Mouse (Mus musculus): Measurements from ENCODE around the gene Grin2c.

Grin2c gene

DNA sequence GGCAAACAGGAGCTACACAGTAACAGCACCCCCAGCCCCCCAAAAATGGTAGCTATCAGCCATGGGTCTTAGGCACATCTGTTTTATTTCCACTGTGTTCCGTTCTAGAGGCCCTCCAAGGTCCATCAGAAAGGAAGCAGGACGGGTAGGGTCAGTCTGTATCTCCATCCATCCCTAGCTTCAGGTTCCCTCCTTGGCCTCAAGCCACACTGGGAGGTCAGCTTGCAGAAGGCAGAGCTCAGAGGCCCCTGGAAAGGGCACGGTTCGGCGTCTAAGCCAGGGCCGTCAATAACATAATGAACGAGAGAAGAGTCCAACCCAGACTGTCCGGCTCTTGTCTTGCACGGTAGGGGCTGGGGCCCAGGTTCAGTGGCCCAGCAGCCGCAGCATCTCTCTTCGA, 915 bp upstream of the Grin2c start:
- in situ Hi-C loops (cut with MboI; ENCODE audit: unreplicated experiment in 2 of 2), result loop anchor here (5.0 to 25.0 kb wide), 3 partner anchors 36 to 106 kb away; partner anchors contain the start of gene Slc9a3r1 (in 1 of the 2)

DNA sequence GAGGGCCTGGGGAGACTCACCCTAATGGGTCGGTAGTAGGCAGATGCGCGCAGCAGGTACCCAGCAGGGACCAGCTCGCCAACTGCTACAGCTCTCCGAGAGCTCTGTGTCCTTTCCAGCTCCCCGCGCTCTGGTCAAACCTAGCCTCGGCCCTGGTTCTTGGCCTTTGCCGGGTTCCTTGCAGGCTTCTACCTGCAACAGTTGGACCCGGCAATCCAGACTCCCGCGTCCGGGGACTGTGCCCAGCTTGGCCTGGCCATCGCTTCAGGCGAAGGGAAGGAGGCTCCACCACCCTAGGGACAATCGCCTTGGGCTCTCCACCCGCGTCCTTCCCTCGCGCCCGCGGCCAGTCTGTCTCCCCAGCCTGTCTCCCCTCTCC, 654 bp downstream of the Grin2c start:
- in situ Hi-C loops (cut with MboI; ENCODE audit: unreplicated experiment in 2 of 2), result loop anchor here (5.0 to 25.0 kb wide), 3 partner anchors 34 to 104 kb away; partner anchors contain the start of gene Slc9a3r1 (in 1 of the 2)

DNA sequence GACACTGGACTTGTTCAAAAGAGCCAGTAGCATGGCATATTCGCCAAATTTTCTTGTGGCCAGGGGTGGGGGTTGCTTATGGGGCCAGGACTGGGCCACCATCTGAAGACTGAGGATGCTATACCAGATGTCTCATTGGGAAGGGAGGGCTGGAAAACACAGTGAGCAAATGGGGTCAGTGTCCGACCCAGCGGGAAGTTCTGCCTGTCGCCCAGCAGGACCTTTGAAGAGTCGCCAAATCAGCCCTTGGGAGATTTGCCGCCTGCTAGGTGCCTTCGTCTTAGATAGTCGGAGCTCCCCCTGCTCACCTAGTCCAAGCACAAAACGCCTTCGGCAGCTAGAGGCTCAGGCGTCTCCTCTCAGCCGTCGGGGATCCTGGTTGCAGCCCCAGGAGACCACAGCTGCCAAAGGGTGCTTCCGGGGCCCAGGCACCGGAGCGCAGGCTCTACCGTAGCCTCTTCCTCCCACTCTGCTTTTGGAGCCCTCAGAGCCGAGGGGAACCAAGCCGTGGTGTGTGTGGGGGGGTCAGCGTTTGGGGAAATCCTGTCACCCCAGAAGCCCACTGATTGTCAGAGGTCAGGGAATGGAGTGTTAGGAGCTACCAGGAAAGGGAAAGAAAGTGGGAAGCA, 1.2 kb downstream of the Grin2c start:
- in situ Hi-C loops (cut with MboI; ENCODE audit: unreplicated experiment in 2 of 2), result loop anchor here (5.0 to 25.0 kb wide), 3 partner anchors 34 to 104 kb away; partner anchors contain the start of gene Slc9a3r1 (in 1 of the 2)

DNA sequence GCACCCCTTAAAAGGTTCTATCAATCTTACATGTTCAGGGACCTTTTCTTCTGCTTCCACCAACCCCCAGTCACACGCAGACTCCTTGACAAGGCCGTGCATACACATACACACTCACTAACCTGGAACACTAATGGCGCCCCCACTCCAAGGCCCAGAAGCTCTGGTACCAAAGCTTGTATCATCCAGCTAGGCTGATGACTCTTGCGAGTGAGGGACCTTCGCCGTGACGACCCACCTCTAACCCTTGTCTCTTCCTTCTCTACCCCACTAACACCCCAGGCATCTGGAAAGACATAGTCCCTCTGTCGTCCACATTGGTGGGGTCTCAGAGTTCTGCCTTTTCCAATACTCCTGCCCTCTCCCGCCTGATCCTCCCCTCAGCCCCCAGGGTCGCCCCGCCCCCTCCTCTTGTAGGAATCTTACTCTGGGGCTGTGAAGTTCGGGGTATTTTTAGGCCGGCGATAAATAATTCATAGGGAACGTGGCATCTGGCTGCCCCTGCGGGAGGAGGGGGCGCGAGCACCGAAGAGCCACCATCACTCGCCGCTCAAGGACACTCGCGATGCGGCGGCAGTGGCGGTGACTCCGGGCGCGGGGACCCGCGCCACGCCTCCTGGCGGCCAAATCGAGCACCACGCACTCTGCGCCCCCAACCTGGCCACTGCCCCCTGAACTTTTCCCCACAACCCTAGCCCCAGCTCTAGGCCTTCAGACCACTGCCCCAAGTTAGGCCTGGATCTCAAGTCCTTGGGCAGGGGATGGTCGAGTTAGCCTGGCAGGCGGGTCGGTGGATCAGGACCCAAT, 2.0 kb downstream of the Grin2c start:
- in situ Hi-C loops (cut with MboI; ENCODE audit: unreplicated experiment in 2 of 2), result loop anchor here (5.0 to 25.0 kb wide), 3 partner anchors 33 to 103 kb away; partner anchors contain the start of gene Slc9a3r1 (in 1 of the 2)

DNA sequence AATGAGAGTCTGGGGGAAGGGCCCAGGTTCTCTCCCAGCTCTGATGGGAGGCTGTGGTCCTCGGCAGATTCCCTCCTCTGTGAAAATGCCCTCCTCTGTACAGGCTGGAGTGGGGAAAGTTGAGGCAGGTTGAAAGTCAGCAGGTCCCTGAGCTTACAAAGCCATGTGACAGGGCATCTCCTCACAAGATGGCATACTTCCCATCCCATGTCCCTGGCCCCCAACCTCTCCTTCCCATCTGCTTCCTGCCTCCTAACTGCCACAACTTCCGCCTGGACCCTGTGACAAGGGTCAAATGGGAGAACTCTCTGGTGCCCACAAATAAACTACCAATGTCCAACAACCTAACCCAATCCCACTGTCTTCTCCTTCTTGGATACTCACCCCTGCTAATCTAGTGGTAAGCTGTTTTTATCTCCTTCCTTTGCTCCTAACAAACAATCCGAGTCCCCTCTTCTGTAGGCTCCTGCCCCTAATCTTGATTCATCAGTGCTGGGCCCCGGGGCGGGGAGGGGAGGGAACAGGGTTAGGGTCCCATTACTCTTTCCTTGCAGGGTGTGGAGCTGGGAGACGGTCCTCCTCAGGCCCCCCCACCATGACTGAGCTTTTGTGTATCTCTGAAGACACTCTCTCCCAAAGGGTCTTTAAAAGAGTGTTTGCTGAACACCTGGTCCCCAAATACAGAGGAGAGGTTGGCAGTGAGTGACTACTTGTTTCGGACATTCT, 2.7 kb downstream of the Grin2c start:
- in situ Hi-C loops (cut with MboI; ENCODE audit: unreplicated experiment in 2 of 2), result loop anchor here in 1 of 2 experiments (25.0 kb wide), 1 partner anchor 102 kb away; the partner anchor contains the start of gene Slc9a3r1

- in situ Hi-C loops (cut with MboI; ENCODE audit: unreplicated experiment in 2 of 2), result loop anchor here in 1 of 2 experiments (25.0 kb wide), 1 partner anchor 101 kb away; the partner anchor contains the start of gene Slc9a3r1
Measured at GRCm38 (mm10) chr11:115262954-115263353, 4.1 kb downstream of the Grin2c start.

DNA sequence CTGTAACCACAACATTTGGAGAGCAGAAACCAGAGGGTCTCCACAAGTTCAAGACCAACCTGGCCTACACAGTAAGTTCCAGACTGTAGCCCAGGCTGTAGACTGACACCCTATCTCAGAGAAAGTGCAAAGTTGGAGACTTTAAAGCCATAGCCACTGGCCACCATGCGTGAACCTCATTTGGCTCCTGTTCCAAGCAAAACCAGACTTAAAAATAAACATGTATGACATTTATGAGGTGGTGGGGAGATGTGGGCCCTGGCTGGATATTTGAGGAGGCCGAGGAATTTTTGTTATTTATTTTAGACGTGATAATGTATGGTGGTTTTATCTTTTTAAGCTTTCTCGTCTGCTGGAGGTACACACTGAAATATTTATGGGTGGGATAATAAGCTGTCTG, 7.9 kb downstream of the Grin2c start:
- in situ Hi-C loops (cut with MboI; ENCODE audit: unreplicated experiment in 2 of 2), result loop anchor here in 1 of 2 experiments (25.0 kb wide), 1 partner anchor 97 kb away; the partner anchor contains the start of gene Slc9a3r1

DNA sequence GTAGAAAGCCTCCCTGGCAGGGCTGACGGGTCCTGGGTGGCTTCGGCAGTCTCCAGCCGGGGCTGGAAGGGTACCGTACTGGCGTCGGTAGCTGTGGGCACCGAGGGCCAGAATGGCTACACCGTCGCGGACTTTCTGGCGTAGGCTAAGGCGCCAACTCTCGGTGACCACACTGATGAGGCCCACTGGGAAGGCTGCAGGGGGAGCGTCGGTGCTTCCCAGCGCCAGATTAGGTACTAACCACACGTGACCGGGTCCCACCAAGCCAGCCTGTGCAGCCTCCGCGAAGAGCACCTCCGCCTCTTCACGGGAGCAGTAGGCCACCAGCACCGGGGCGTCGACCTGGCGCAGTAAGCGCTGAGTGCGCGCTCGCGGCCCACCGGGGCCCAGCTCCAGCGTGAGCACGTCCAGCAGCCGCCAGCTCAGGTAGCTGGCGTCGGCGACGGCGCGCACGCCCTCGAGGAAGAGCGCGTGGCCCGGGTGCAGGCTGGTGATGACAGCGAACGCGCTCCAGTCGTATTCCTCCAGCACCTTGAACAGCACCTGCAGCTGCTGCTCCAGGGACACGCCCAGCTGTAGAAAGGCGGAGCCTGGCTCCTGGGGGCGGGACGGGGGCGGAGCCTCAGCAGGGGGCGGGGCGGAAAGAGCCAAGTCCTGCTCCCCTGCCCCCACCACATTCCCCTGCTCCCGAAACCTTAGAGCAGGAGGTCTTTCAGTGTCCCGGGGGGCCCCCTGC, 9.1 kb downstream of the Grin2c start:
- in situ Hi-C loops (cut with MboI; ENCODE audit: unreplicated experiment in 2 of 2), result loop anchor here in 1 of 2 experiments (25.0 kb wide), 1 partner anchor 96 kb away; the partner anchor contains the start of gene Slc9a3r1

DNA sequence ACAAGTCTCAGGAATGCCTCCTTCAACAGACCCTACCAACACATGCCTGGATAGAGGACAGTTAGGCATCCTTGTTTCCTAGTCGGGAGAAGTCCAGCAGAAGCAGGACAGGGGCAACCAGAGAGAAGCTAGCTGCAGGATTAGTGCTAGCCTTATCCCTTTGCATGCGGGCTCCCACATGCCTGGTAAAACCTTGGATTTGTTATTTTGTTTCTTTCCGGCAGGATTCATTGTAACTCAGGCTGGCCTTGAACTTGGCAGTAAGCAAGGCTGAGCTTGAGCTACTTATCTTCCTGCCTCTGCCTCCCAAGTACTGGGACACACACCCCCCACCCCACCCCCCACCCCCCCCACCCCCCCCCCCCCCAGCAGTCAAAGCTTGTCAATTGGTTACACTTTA, 15.8 kb downstream of the Grin2c start:
- in situ Hi-C loops (cut with MboI; ENCODE audit: unreplicated experiment in 2 of 2), result loop anchor here in 1 of 2 experiments (25.0 kb wide), 1 partner anchor 89 kb away; the partner anchor contains the start of gene Slc9a3r1

- in situ Hi-C loops (cut with MboI; ENCODE audit: unreplicated experiment in 2 of 2), result loop anchor here in 1 of 2 experiments (25.0 kb wide), 1 partner anchor 88 kb away; the partner anchor contains the start of gene Slc9a3r1
Measured at GRCm38 (mm10) chr11:115250405-115251090, 16.5 kb downstream of the Grin2c start.

DNA sequence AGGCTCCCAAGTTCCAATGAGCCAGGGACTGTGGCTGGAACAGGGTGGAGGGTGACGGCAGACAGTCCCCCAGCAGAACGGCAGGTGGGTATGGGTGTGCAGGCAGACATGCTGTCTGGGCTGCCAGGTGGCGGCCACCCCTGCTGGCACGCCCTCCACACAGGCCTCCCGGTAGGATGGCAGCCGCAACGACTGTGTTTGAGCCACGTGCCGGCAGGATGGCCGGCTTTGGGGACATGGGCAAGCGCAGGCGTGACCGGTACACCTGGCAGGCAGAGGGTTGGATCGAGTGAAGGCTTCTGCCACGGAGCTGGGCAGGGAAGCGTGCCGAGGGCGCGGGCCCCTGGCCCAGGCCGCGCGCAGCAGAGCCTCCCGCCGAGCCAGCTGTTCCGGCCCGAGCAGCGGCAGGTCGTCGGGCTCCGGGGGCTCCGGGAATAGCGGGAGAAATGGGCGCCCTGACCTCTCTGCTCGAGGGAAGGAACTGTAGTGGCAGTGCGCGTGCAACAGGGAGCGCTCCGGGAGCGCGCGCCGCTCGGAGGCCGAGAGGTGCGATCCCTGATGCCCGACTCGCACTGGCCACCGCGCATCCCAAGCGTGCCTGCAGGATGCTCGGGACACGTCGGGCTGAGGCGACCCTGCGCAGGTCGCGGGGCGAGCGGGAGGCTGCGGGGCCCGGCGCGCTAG, 17.2 kb downstream of the Grin2c start:
- in situ Hi-C loops (cut with MboI; ENCODE audit: unreplicated experiment in 2 of 2), result loop anchor here in 1 of 2 experiments (25.0 kb wide), 1 partner anchor 88 kb away; the partner anchor contains the start of gene Slc9a3r1

GRCm38 (mm10) chr11:115247945-115248344, 19.1 kb downstream of the Grin2c start:
- in situ Hi-C loops (cut with MboI; ENCODE audit: unreplicated experiment in 2 of 2), result no loop called here

GRCm38 (mm10) chr11:115247240-115247639, 19.8 kb downstream of the Grin2c start:
- in situ Hi-C loops (cut with MboI; ENCODE audit: unreplicated experiment in 2 of 2), result no loop called here

GRCm38 (mm10) chr11:115246386-115246785, 20.7 kb downstream of the Grin2c start:
- in situ Hi-C loops (cut with MboI; ENCODE audit: unreplicated experiment in 2 of 2), result no loop called here

DNA sequence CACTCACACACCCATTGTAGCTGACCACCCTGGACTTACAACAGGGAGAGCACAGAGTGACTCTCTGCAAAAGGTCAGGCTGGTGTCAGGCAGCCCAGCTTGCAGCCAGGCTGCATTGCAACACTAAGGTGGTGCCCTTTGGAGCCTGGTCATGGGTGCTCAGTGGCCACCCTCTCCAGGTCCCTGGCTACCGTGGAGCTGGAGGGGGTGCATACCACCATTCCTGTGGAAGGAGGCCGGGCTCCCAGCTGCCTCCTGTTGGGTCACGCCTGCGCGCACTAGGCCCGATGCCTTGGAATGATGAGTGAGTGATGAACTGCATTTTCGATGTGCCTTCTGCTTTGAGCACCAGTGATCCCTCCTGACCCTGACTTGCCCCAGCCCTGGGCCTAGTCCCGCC, 22.2 kb downstream of the Grin2c start:
- in situ Hi-C loops (cut with MboI; ENCODE audit: unreplicated experiment in 2 of 2), result no loop called here

DNA sequence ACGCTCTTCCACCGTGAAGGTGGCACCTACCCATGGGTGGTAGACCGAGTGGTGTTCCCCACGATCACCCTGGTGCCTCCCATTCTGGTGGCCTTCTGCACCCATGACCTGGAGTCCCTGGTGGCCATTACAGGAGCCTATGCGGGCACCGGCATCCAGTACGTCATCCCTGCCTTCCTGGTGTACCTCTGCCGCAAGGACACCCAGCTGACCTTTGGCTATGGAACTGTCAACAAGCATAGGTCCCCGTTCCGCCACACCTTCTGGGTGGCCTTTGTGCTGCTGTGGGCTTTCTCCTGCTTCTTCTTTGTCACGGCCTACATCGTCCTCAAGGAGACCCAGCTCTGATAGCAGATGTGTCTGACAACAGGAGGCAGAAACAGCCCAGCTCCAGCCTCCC, 23.3 kb downstream of the Grin2c start:
- in situ Hi-C loops (cut with MboI; ENCODE audit: unreplicated experiment in 2 of 2), result no loop called here

DNA sequence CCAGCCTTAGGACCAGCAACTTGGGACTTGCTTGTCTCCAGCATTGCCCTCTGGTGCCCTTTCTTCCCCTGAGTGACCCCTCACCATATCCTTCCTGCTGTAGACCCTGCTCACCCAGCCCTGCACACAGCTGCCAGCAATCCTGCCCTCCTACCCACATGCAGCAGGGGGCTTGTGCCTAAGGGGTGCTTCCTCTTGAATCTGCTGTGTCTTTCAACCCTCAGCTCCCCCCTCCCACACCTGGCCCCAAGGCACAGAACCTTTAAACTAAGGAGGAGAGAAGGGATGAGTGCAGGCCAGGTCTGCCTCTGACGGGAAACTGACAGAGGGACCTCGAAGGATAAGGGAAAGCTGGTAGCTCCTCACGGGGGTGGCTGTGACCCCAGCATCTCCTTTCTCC, 24.3 kb downstream of the Grin2c start:
- in situ Hi-C loops (cut with MboI; ENCODE audit: unreplicated experiment in 2 of 2), result no loop called here

GRCm38 (mm10) chr11:115241402-115241801, 25.6 kb downstream of the Grin2c start:
- in situ Hi-C loops (cut with MboI; ENCODE audit: unreplicated experiment in 2 of 2), result no loop called here

GRCm38 (mm10) chr11:115236570-115236969, 30.5 kb downstream of the Grin2c start:
- in situ Hi-C loops (cut with MboI; ENCODE audit: unreplicated experiment in 2 of 2), result no loop called here
